Mouse (Mus musculus): ENCODE results near the gene Cyp2c68.
"Not testable (repeated sequence)": the region's sequence is repeated elsewhere in the genome, so short reads cannot be mapped to it uniquely, and the experiment has no call there.

The Cyp2c68 gene

GRCm38 (mm10) chr19:39740920-39741319 lies at the start of gene Cyp2c68:
Gene Cyp2c68 (minus strand): TSS chr19:39741054.
- no peak for DNase-seq

DNA sequence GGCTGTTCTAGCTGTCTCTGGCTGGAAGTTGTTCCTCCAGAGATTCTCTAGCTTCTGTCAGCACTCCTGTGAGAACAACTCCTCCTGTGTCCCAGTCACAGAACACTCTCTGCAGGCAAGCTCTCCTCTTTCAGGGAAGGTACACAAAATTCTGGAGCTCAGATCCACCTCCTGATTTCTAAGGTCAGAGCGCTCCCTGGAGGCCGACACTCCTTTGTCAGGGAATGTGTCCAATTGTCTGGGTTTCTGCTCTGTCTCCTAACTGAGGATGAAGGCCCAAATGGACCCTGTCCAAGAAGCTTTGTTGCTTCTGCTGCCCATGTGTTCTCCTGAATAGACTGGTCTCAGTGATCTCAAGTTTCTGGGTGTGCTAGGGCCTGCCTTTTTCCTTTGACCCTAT lies 44.6 kb upstream of the Cyp2c68 start:
- not testable (repeated sequence) for DNase-seq

DNA sequence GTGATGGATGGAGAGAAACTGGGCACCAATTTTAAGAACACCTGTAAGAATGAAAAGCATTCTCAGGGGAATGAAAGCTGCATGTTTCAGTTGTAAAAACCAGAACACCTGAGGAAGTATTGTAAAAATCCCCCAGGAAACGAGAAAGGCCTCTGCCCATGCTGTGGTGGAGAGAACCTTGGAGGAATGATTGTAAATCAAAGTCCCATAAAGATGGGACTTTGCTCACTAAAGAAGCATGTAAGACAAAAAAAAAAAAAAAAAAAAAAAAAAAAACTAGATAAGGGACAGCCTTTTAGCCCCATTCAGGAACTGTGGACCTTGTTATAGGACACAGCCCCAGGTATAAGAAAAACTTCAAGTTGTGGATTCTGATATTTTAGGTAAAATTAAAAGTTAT lies 4.5 kb upstream of the Cyp2c68 start:
- no peak for DNase-seq

GRCm38 (mm10) chr19:39744361-39744760 lies 3.5 kb upstream of the Cyp2c68 start:
- DNase-seq = not testable (repeated sequence)

DNA sequence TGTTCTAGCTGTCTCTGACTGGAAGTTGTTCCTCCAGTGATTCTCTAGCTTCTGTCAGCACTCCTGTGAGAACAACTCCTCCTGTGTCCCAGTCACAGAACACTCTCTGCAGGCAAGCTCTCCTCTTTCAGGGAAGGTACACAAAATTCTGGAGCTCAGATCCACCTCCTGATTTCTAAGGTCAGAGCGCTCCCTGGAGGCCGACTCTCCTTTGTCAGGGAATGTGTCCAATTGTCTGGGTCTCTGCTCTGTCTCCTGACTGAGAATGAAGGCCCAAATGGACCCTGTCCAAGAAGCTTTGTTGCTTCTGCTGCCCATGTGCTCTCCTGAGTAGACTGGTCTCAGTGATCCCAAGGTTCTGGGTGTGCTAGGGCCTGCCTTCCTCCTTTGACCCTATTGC lies 29.7 kb downstream of the Cyp2c68 start:
- DNase-seq = not testable (repeated sequence)

- DNase-seq = not testable (repeated sequence)
Observed at GRCm38 (mm10) chr19:39665650-39666049, 75.2 kb downstream of the Cyp2c68 start.

DNA sequence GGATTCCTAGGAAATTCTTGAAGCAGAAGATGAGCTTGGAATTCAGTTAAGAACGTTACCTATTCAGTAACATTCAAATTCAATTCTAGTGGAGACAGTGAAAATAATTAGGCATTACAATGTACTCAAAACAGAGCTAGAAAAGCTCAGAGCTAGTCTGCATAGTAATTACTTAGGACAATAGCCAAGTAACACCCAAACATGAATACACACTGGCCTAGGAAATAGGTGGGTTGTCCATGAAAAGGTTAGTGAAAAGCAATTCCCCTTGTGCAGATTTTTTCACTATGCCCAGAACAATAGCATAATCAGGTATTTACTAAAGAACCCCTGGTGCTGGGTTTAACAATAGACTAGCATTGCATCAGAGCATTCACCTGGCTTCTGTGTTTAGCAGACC lies 88.5 kb downstream of the Cyp2c68 start:
- no peak for DNase-seq

- DNase-seq = no peak
Observed at GRCm38 (mm10) chr19:39648938-39649337, 91.9 kb downstream of the Cyp2c68 start, which contains the start of gene Cyp2c67. Gene Cyp2c67 (minus strand): TSS chr19:39649051.

GRCm38 (mm10) chr19:39647519-39647918 lies 93.3 kb downstream of the Cyp2c68 start:
- no peak for DNase-seq

- DNase-seq = not testable (repeated sequence)
Observed at GRCm38 (mm10) chr19:39644551-39644950, 96.3 kb downstream of the Cyp2c68 start.

Measured in lung, postnatal 10 days (tissue).